Mouse (Mus musculus) adrenal gland, postnatal 36 days (tissue): ENCODE measurements around the gene Glycam1. TPM values are rescaled to one million over a fixed set of nuclear protein-coding genes. Genes with fewer than 3 reads are reported as not detected.

ENCODE experiments used
- DNase-seq, 2 experiments: peaks; one replicate each; pipeline ENCODE4 v3.0.0; 2021; ENCODE audit warnings: mixed read lengths in 1 of 2
- total RNA-seq, 2 experiments: library from RNA; stranded (reverse); gene quantifications; 2 replicates each; pipeline ENCODE4 v1.2.3; 2021

The Glycam1 gene
- total RNA-seq, 2 experiments from 2014 or later = not detected

DNA sequence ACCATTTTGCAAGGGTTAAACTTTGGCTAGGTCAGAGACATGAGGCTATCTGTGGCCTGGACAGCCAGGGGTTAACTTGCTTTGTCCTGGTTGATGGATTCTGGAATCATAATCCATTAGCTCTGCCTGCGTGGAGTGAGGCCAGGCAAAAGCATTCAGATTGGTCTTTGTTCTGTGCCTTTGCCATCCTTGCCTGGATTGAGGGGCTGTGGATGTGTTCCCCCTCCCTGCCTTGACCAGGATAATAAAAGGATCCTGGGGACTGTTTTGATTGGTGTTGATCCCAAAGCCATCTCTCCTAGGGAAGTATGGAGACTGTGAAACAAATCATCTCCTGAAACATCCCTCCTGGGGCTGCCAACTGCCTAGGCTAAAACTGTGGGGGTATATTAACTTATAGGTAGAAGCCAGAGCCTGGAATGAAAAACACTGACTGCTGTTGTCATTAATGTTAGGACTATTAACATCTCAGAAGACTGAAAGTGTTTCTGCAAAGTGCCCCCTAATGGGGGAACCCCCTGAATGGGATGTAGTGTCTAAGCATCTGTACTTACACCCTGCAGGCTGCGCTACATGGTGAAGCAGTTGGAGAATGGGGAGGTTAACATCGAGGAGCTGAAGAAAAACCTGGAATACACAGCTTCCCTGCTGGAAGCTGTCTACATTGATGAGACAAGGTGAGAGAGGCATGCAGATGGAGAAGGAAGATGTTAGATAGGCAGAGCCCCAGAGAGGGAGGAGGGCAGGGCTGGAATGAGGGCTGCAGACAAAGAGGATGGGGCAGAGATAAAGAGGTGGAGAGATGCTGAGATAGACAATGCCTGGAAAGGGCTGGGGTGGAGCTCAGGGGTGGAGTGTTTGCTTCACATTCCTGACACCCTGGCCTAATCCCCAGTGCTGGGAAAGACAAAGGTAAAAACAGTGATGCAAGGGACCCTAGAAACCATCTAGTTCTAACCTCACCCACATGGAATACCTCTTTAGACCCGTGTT lies 45.2 kb downstream of the Glycam1 start:
- DNase-seq = no peak

GRCm38 (mm10) chr15:103518600-103519385 lies 46.1 kb downstream of the Glycam1 start:
- peak in 1 of 2 experiments; percentile 56 for DNase-seq

DNA sequence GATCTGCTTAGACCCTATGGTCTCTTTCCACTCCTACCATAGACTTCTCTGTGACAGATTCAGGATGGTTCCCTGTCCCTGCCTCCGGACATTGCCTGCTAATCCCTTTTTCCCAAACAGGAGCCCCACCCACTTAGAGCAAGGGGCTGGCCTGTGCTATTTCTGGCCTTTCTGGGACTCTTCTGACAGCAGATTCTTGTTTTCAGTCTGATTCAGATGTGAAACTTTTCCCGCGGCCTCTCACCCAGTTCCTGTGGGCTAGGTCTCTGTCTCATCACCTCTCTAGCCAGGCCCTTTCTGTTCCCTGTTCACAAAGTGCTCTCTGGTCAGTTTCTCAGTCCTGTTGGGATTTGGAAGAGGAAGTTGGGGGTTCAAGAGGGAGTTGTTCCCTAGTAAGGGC lies 50.0 kb downstream of the Glycam1 start:
- DNase-seq = no peak

GRCm38 (mm10) chr15:103514119-103514518 lies 50.8 kb downstream of the Glycam1 start:
- DNase-seq = peak; percentile 81 to 86

DNA sequence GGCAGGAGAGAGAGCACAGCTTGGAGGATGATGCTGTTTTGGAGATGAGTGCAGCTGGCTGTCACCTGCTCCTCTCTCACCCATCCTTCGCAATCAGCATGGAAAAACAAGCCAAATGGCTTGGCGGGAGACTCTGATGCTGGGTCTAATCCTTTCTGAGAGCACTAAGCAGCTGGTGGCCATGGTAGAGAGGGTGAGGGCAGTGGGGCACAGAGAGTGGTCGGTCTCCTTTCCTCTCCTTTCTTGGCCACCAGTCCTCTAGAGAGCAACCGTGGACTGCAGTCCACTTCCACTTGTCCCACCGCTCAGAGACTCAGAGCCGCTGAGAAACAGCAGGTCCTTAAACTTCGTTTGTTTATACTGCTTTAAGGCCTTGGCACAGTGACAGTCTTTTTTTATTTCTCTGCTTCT lies 51.3 kb downstream of the Glycam1 start:
- no peak for DNase-seq

Other genes starting within 250 kb of the Glycam1 start
- gene Zfp385a, start 225.0 kb downstream of the Glycam1 start, total RNA-seq = 10 to 100 TPM; 11.8 to 13.3 TPM
- 10 to 100 TPM; 37.0 to 37.4 TPM for gene Itga5, start 198.3 kb downstream of the Glycam1 start, total RNA-seq
- not detected for gene Gtsf1, start 134.6 kb downstream of the Glycam1 start, total RNA-seq
- gene Gtsf2, start 116.6 kb downstream of the Glycam1 start, total RNA-seq = not detected
- 1 to 10 TPM; 4.1 to 5.5 TPM for gene Nckap1l, start 111.3 kb downstream of the Glycam1 start, total RNA-seq
- 1 to 10 TPM; 2.5 to 8.7 TPM for gene Pde1b, start 62.0 kb downstream of the Glycam1 start, total RNA-seq
- gene Ppp1r1a, start 27.1 kb downstream of the Glycam1 start, total RNA-seq = 10 to 100 TPM; 16.6 to 19.9 TPM
- gene Mucl1, start 190.4 kb upstream of the Glycam1 start, total RNA-seq = 1 to 10 TPM; 1.3 to 2.0 TPM